Mouse (Mus musculus) adrenal gland, adult 18-20 months (tissue): Measurements from ENCODE around the gene Coro1b. TPM values are rescaled to one million over a fixed set of nuclear protein-coding genes. Genes with fewer than 3 reads are reported as not detected.

Experiments used
- total RNA-seq, 2 experiments: library from RNA; stranded (reverse); gene quantifications; 1 replicate in 1 of 2; 2 replicates in 1 of 2; pipeline ENCODE4 v1.2.3; 2021

Coro1b gene
- total RNA-seq, 2 experiments from 2014 or later = 145 to 150 TPM

Other genes with a start within 250 kb of the Coro1b start
- 10 to 100 TPM; 66.3 to 84.7 TPM for gene Tcirg1, start 241.5 kb upstream of the Coro1b start, total RNA-seq
- 100 to 1,000 TPM; 344 to 380 TPM for gene Ndufs8, start 235.8 kb upstream of the Coro1b start, total RNA-seq
- 100 to 1,000 TPM in 1 of 2 experiments, 10 to 100 TPM in 1; 14.4 to 169 TPM for gene Aldh3b1, start 218.8 kb upstream of the Coro1b start, total RNA-seq
- gene Unc93b1, start 213.4 kb upstream of the Coro1b start, total RNA-seq = 10 to 100 TPM; 53.3 to 64.4 TPM
- gene Aldh3b3, start 190.0 kb upstream of the Coro1b start, total RNA-seq = 1 to 10 TPM in 1 of 2 experiments, under 1 TPM in 1; 0.29 to 1.0 TPM
- gene Aldh3b2, start 176.3 kb upstream of the Coro1b start, total RNA-seq = 10 to 100 TPM in 1 of 2 experiments, 1 to 10 TPM in 1; 6.7 to 13.8 TPM
- gene Acy3, start 162.0 kb upstream of the Coro1b start, total RNA-seq = 10 to 100 TPM; 16.1 to 20.8 TPM
- gene Tbx10, start 155.9 kb upstream of the Coro1b start, total RNA-seq = not detected
- 10 to 100 TPM; 27.6 to 33.3 TPM for gene Nudt8, start 148.0 kb upstream of the Coro1b start, total RNA-seq
- gene Gm49405, start 148.0 kb upstream of the Coro1b start, total RNA-seq = 1 to 10 TPM; 1.1 TPM
- 1 to 10 TPM; 1.9 to 2.4 TPM for gene Doc2g, start 145.3 kb upstream of the Coro1b start, total RNA-seq
- 100 to 1,000 TPM; 359 to 601 TPM for gene Ndufv1, start 135.8 kb upstream of the Coro1b start, total RNA-seq
- 100 to 1,000 TPM; 392 to 420 TPM for gene Gstp1, start 110.6 kb upstream of the Coro1b start, total RNA-seq
- gene Gstp2, start 102.6 kb upstream of the Coro1b start, total RNA-seq = 10 to 100 TPM; 50.2 to 66.1 TPM
- gene Gstp3, start 89.0 kb upstream of the Coro1b start, total RNA-seq = 1 to 10 TPM; 2.0 to 2.1 TPM
- not detected for gene Cabp2, start 67.0 kb upstream of the Coro1b start, total RNA-seq
- 100 to 1,000 TPM; 125 to 147 TPM for gene Cdk2ap2, start 51.4 kb upstream of the Coro1b start, total RNA-seq
- gene Pitpnm1, start 48.6 kb upstream of the Coro1b start, total RNA-seq = 100 to 1,000 TPM in 1 of 2 experiments, 10 to 100 TPM in 1; 85.6 to 115 TPM
- 100 to 1,000 TPM; 119 to 121 TPM for gene Aip, start 22.8 kb upstream of the Coro1b start, total RNA-seq
- not detected for gene Gpr152, start 8.8 kb upstream of the Coro1b start, total RNA-seq
- gene Cabp4, start 4.6 kb upstream of the Coro1b start, total RNA-seq = under 1 TPM; 0.16 to 0.60 TPM
- 1 to 10 TPM; 3.2 to 3.3 TPM for gene Ptprcap, start 5.0 kb downstream of the Coro1b start, total RNA-seq
- 10 to 100 TPM; 30.2 to 36.3 TPM for gene Rps6kb2, start 14.7 kb downstream of the Coro1b start, total RNA-seq
- gene Carns1, start 26.9 kb downstream of the Coro1b start, total RNA-seq = 1 to 10 TPM; 3.2 to 3.5 TPM
- 1 to 10 TPM; 1.1 to 1.6 TPM for gene Tbc1d10c, start 42.7 kb downstream of the Coro1b start, total RNA-seq
- 100 to 1,000 TPM; 353 to 384 TPM for gene Ppp1ca, start 43.4 kb downstream of the Coro1b start, total RNA-seq
- gene Rad9a, start 53.0 kb downstream of the Coro1b start, total RNA-seq = 1 to 10 TPM; 7.5 to 9.0 TPM
- gene Clcf1, start 65.6 kb downstream of the Coro1b start, total RNA-seq = 10 to 100 TPM in 1 of 2 experiments, 1 to 10 TPM in 1; 7.9 to 11.1 TPM
- not detected for gene AC109138.7, start 65.7 kb downstream of the Coro1b start, total RNA-seq
- gene Pold4, start 83.3 kb downstream of the Coro1b start, total RNA-seq = 10 to 100 TPM; 41.0 to 44.4 TPM
- gene Ssh3, start 120.6 kb downstream of the Coro1b start, total RNA-seq = 10 to 100 TPM; 23.7 to 31.6 TPM
- 1 to 10 TPM; 3.2 to 5.0 TPM for gene Ankrd13d, start 134.5 kb downstream of the Coro1b start, total RNA-seq
- gene Grk2, start 157.6 kb downstream of the Coro1b start, total RNA-seq = 10 to 100 TPM; 55.9 to 62.9 TPM
- 100 to 1,000 TPM; 108 to 132 TPM for gene Kdm2a, start 249.7 kb downstream of the Coro1b start, total RNA-seq